Mouse (Mus musculus): Measurements from ENCODE around the gene Gm20825.
"Not testable (repeated sequence)": the region's sequence is repeated elsewhere in the genome, so short reads cannot be mapped to it uniquely, and the experiment has no call there.

Gm20825 gene

DNA sequence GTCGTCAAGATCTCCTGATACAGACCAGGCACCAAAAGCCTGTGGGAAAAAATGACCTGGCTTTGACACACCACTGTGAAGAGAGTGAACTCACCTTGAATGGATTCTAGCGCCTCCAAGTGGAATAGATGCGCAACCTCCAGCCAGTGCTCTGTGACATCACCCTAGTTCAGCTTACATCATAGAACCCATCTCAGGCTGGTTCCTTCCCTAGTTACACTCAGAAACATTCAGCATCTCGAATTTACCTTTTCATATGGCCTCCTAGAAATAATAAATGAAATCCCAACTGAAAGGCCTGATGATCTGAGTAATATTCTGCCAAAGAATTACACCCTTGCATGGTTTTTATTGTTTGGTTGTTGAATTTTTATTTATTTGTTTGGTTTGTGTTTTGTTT is at the start of gene Gm20825:
TSS of gene Gm20825 (minus strand) at position 101 of the 400 bp plus-strand sequence.
- not testable (repeated sequence) for DNase-seq (ENCODE audit: low spot score in 2 of 2)
